Mouse (Mus musculus) thymus, postnatal 0 days (tissue): Measurements from ENCODE around the gene Ccp110. TPM values are rescaled to one million over a fixed set of nuclear protein-coding genes. Genes with fewer than 3 reads are reported as not detected.

Experiments
- DNase-seq: peaks from one replicate; pipeline ENCODE4 v3.0.0-alpha.2; 2015; ENCODE audit warnings: low spot score
- polyA plus RNA-seq: library from polyadenylated mRNA; unstranded; fragments of >200 nt; fragmentation: Nextera tagmentation; extraction: Ambion mirVana; gene quantifications from 2 replicates; pipeline ENCODE4 v1.2.1, GENCODE M21; 2015

The Ccp110 gene
- polyA plus RNA-seq, 1 experiment from 2014 or later, result 8.1 TPM

- no peak for DNase-seq
These were observed 54.5 kb downstream of the Ccp110 start for GRCm38 (mm10) chr7:118766834-118767224.

DNA sequence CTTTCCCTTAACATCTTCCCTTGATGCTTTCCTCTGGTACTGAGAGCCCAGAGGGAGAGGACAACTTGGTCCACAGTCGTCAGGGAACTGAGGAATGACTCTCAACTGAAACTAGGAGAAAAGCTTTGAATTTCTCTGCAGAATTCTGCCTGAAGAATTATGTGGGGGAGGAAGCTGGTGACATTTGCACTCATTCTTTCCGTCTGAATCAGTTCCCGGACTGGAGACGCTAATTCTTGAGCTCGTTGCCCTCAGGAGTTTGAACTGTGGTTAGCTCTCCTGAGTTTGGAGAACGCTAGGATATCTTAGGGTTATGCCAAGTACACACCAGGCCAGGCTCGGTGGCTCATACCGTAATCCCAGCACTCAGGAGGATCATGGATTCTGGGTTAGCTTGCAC lies 56.9 kb downstream of the Ccp110 start:
- no peak for DNase-seq

GRCm38 (mm10) chr7:118769655-118770054 lies 57.3 kb downstream of the Ccp110 start:
- no peak for DNase-seq

DNA sequence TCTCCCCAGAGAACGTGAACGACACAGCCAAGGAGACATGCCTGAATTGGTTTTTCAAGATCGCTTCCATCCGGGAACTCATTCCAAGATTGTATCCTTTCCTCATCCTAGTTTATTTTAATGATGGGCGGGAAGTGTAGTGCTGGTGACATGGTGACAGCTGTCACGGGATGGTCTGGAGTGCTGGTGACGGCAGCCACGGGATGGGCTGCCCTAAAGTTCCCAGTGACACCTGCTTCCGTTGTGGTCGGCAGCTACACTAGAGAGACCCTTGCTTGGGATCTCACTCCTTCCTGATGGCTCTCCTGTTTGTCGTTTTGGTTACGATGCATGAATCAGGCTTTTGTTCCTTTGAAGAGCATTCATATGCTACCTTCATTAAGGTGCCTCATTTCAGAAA lies 60.7 kb downstream of the Ccp110 start:
- no peak for DNase-seq

DNA sequence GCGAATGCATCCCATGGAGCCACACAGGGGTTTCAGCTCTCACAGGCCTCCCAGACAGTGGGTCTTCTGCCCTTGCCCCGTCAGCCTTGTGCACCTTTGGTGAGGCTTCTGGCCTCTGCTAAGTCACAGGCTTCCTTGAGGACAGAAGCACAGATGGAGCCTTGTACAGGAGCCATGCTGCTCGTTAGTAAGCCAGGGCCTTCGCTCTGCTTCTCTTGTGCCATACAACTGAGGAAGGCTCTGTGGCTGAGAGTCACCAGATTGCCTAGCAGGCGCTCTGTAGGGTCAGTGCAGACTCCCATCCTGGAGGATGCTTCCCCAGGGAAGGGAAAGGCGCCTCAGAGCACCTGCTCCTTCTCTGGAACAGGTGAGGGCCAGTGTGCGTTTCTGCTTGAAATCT lies 63.6 kb downstream of the Ccp110 start:
- no peak for DNase-seq

DNA sequence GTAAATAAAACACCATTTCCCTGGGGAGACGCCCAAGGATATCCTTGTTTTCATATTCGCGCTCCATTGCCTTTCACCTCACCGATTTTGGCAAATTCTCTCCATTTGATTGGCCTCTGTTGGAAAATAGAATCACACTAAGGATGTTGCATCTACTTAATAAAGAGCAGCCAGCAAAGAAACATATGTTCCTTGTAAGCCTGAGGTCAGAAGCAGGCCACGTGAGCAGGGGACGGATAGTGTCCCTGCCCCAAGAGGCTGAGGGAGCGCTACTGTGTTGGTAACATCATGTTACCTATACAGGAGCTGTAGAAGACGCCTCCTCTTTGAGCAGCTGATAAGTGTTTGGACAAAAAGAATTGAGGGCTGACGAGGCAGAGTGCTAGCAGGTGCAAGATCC lies 64.1 kb downstream of the Ccp110 start:
- no peak for DNase-seq

DNA sequence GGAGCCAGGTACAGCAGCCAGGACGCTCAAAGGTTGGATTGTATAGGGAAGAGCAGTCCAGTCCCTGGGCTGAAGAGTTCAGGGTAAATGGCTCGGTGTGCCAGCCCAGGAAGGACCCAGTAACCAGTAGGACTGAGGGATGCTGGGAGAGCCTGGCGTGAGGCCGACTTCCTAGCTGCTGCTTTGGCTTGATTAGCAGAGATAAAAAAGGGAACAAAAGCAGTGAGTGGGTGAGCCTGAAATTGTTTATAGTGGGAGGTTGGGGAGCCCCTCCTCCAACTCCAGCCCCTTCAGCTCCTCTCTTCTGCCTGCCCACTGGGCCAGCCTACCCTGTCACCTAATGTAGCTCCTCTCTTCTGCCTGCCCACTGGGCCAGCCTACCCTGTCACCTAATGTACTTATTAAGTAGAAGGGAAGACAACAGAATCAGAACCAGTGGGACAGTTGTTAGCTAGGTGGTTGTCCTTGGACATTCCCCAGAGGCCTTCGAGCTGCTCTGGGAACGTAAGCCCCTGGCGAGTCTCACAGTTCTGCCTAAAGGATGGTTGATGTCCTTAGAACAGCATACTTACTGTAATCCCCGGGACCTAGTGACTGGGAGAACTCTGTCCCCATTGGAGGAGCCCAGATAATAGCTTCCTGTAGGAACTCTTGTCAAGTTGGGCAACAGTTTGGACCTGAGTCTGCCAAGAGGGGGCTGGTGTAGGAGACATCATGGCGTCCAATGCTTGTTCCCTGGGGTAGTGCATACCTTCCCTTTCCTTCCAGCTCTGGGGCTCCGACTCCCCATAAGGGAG lies 65.4 kb downstream of the Ccp110 start:
- no peak for DNase-seq

DNA sequence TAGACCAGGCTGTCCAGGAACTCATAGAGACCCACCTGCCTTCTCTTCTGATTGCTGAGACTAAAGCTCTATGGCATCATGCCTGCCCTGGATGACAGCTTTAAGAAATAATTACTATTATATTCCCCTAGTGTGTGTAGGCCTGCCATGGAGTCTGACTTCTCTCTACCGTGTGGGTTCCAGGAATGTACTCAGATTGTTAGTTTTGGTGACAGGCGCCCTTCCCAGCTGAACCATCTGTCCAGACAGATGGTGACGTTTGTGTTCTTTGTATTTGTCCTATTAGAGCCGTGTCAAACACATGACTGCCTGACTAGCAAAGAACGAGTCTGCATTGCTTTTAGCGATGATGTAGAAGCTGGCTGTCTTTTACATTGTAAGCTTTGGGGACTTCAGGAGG lies 66.2 kb downstream of the Ccp110 start:
- no peak for DNase-seq

- DNase-seq, result no peak
These were observed 71.1 kb downstream of the Ccp110 start for GRCm38 (mm10) chr7:118783305-118784001.

- no peak for DNase-seq
These were observed 73.7 kb downstream of the Ccp110 start for GRCm38 (mm10) chr7:118786091-118786490.

Other genes starting within 250 kb of the Ccp110 start
- 1.4 and 1.8 TPM in 2 replicates for gene Itpripl2, start 220.6 kb upstream of the Ccp110 start, polyA plus RNA-seq
- gene Coq7, start 179.2 kb upstream of the Ccp110 start, polyA plus RNA-seq, result 81.4 and 86.5 TPM in 2 replicates
- 0.75 and 0.78 TPM in 2 replicates for gene Tmc7, start 127.8 kb upstream of the Ccp110 start, polyA plus RNA-seq
- 2.0 and 2.2 TPM in 2 replicates for gene Tmc5, start 115.3 kb upstream of the Ccp110 start, polyA plus RNA-seq
- 71.0 and 75.3 TPM in 2 replicates for gene Gde1, start 6.8 kb upstream of the Ccp110 start, polyA plus RNA-seq
- gene Vps35l, start 27.7 kb downstream of the Ccp110 start, polyA plus RNA-seq, result 55.7 and 56.5 TPM in 2 replicates
- gene Iqck, start 143.2 kb downstream of the Ccp110 start, polyA plus RNA-seq, result 1.1 and 1.6 TPM in 2 replicates
- gene Knop1, start 143.7 kb downstream of the Ccp110 start, polyA plus RNA-seq, result 79.2 and 79.4 TPM in 2 replicates